Mouse (Mus musculus): ENCODE data around the gene Slc27a2. TPM values are rescaled to one million over a fixed set of nuclear protein-coding genes. Genes with fewer than 3 reads are reported as not detected.

The Slc27a2 gene
- polyA plus RNA-seq, 1 experiment from 2014 or later = 0.79 TPM

- Histone ChIP-seq H3K4me1 (0 out of 2 replicates have a peak, but pooled peaks cover 3% of the 10 kb centered on the region), H3K9ac (peak overlapping the region; percentile 73), H3K4me3 (peak overlapping the region; percentile 47), H3K9me3 (no peaks in the 10 kb centered on the region), H3K27me3 (replicated peaks) (0 out of 2 replicates have a peak, but pooled peaks cover 5% of the 10 kb centered on the region), H3K4me2 (peak overlapping the region; percentile 73), H3K36me3 (no peaks in the 10 kb centered on the region), H3K27ac (replicated peaks) (no peak overlapping the region)
- WGBS = 20% methylated on average over 26 of the region's 26 CpGs
- ATAC-seq (ENCODE audit: extremely low read depth, insufficient number of reproducible peaks, low FRiP score, low TSS enrichment) = no peak
Observed at GRCm38 (mm10) chr2:126593831-126594610, 41.8 kb downstream of the Slc27a2 start.

- WGBS = 88% methylated on average over 7 of the region's 7 CpGs
- no peak overlapping the region for H3K27ac ChIP-seq (replicated peaks)
Observed at GRCm38 (mm10) chr2:126596347-126597072, 44.3 kb downstream of the Slc27a2 start.

GRCm38 (mm10) chr2:126597279-126598241 is 45.4 kb downstream of the Slc27a2 start:
- no peak overlapping the region for H3K4me3 ChIP-seq
- peaks cover 11% of the 10 kb centered on the region for H3K27me3 ChIP-seq (replicated peaks)
- no peak overlapping the region for H3K27ac ChIP-seq (replicated peaks)
- no peaks in the 10 kb centered on the region for H3K36me3 ChIP-seq
- H3K9me3 ChIP-seq = no peaks in the 10 kb centered on the region
- 0 out of 2 replicates have a peak overlapping the region, but pooled peaks have one; percentile 16 for H3K4me2 ChIP-seq
- no peak for ATAC-seq (ENCODE audit: extremely low read depth, insufficient number of reproducible peaks, low FRiP score, low TSS enrichment)
- H3K4me1 ChIP-seq = 0 out of 2 replicates have a peak, but pooled peaks cover 8% of the 10 kb centered on the region
- 71% methylated on average over 20 of the region's 20 CpGs for WGBS
- H3K9ac ChIP-seq = no peak overlapping the region

More at GRCm38 (mm10) chr2:126596347-126597072, 44.3 kb downstream of the Slc27a2 start:
- H3K4me2 ChIP-seq = no peak overlapping the region
- ATAC-seq (ENCODE audit: extremely low read depth, insufficient number of reproducible peaks, low FRiP score, low TSS enrichment) = no peak
- H3K36me3 ChIP-seq = no peaks in the 10 kb centered on the region
- H3K9ac ChIP-seq = no peak overlapping the region
- H3K4me3 ChIP-seq = no peak overlapping the region
- H3K4me1 ChIP-seq = 0 out of 2 replicates have a peak, but pooled peaks cover 8% of the 10 kb centered on the region
- H3K27me3 ChIP-seq (replicated peaks) = peaks cover 7% of the 10 kb centered on the region; the same call in 1 of the 2 replicates
- H3K9me3 ChIP-seq = no peaks in the 10 kb centered on the region

GRCm38 (mm10) chr2:126598359-126598758 is 46.2 kb downstream of the Slc27a2 start:
- 0 out of 2 replicates have a peak, but pooled peaks cover 8% of the 10 kb centered on the region for H3K4me1 ChIP-seq
- H3K36me3 ChIP-seq = no peaks in the 10 kb centered on the region
- no peak overlapping the region for H3K9ac ChIP-seq
- 53% methylated on average over 2 of the region's 2 CpGs for WGBS
- no peak overlapping the region for H3K4me3 ChIP-seq
- H3K27me3 ChIP-seq (replicated peaks) = peaks cover 11% of the 10 kb centered on the region
- no peak for ATAC-seq (ENCODE audit: extremely low read depth, insufficient number of reproducible peaks, low FRiP score, low TSS enrichment)
- no peak overlapping the region for H3K27ac ChIP-seq (replicated peaks)
- no peaks in the 10 kb centered on the region for H3K9me3 ChIP-seq
- H3K4me2 ChIP-seq = no peak overlapping the region

GRCm38 (mm10) chr2:126599005-126599404 is 46.8 kb downstream of the Slc27a2 start:
- ATAC-seq (ENCODE audit: extremely low read depth, insufficient number of reproducible peaks, low FRiP score, low TSS enrichment) = no peak
- Histone ChIP-seq H3K27me3 (replicated peaks) (peaks cover 11% of the 10 kb centered on the region), H3K27ac (replicated peaks) (no peak overlapping the region), H3K4me3 (no peak overlapping the region), H3K9ac (0 out of 2 replicates have a peak overlapping the region, but pooled peaks have one; percentile 37), H3K36me3 (no peaks in the 10 kb centered on the region), H3K4me2 (peak overlapping the region; percentile 46), H3K9me3 (no peaks in the 10 kb centered on the region), H3K4me1 (0 out of 2 replicates have a peak, but pooled peaks cover 8% of the 10 kb centered on the region)
- WGBS = 7% methylated on average over 3 of the region's 3 CpGs

- H3K4me1 ChIP-seq = 0 out of 2 replicates have a peak, but pooled peaks cover 5% of the 10 kb centered on the region
- 71% methylated on average over 14 of the region's 14 CpGs for WGBS
- no peak for ATAC-seq (ENCODE audit: extremely low read depth, insufficient number of reproducible peaks, low FRiP score, low TSS enrichment)
- no peak overlapping the region for H3K4me3 ChIP-seq
- H3K27me3 ChIP-seq (replicated peaks) = peaks cover 6% of the 10 kb centered on the region
- no peak overlapping the region for H3K27ac ChIP-seq (replicated peaks)
- no peak overlapping the region for H3K9ac ChIP-seq
- H3K9me3 ChIP-seq = no peaks in the 10 kb centered on the region
- no peak overlapping the region for H3K4me2 ChIP-seq
- H3K36me3 ChIP-seq = no peaks in the 10 kb centered on the region
Observed at GRCm38 (mm10) chr2:126600533-126600932, 48.3 kb downstream of the Slc27a2 start.

- Histone ChIP-seq H3K9me3 (no peaks in the 10 kb centered on the region), H3K36me3 (no peaks in the 10 kb centered on the region), H3K27ac (replicated peaks) (no peak overlapping the region), H3K27me3 (replicated peaks) (peaks cover 6% of the 10 kb centered on the region), H3K4me1 (peaks cover 11% of the 10 kb centered on the region), H3K4me3 (no peak overlapping the region), H3K9ac (no peak overlapping the region), H3K4me2 (no peak overlapping the region)
- ATAC-seq (ENCODE audit: extremely low read depth, insufficient number of reproducible peaks, low FRiP score, low TSS enrichment) = no peak
- WGBS = 79% methylated on average over 14 of the region's 14 CpGs
Observed at GRCm38 (mm10) chr2:126601918-126602600, 49.9 kb downstream of the Slc27a2 start.

GRCm38 (mm10) chr2:126606061-126606687 is 54.0 kb downstream of the Slc27a2 start:
- H3K9me3 ChIP-seq = no peaks in the 10 kb centered on the region
- no peaks in the 10 kb centered on the region for H3K36me3 ChIP-seq
- no peak overlapping the region for H3K27ac ChIP-seq (replicated peaks)
- H3K27me3 ChIP-seq (replicated peaks) = peaks cover 6% of the 10 kb centered on the region
- no peak overlapping the region for H3K4me2 ChIP-seq
- H3K9ac ChIP-seq = no peak overlapping the region
- WGBS = 64% methylated on average over 15 of the region's 15 CpGs
- H3K4me3 ChIP-seq = no peak overlapping the region
- H3K4me1 ChIP-seq = peaks cover 20% of the 10 kb centered on the region
- ATAC-seq (ENCODE audit: extremely low read depth, insufficient number of reproducible peaks, low FRiP score, low TSS enrichment) = no peak

GRCm38 (mm10) chr2:126606688-126607062 is 54.5 kb downstream of the Slc27a2 start:
- Histone ChIP-seq H3K4me2 (no peak overlapping the region), H3K9me3 (no peaks in the 10 kb centered on the region), H3K27ac (replicated peaks) (no peak overlapping the region), H3K36me3 (no peaks in the 10 kb centered on the region), H3K4me1 (peaks cover 20% of the 10 kb centered on the region), H3K27me3 (replicated peaks) (peaks cover 3% of the 10 kb centered on the region), H3K9ac (no peak overlapping the region), H3K4me3 (no peak overlapping the region)
- ATAC-seq (ENCODE audit: extremely low read depth, insufficient number of reproducible peaks, low FRiP score, low TSS enrichment) = no peak
- 22% methylated on average over 4 of the region's 4 CpGs for WGBS

Measured in heart, embryonic 13.5 days (tissue).